Mouse (Mus musculus): Measurements from ENCODE around the gene Zfp36l2. TPM values are rescaled to one million over a fixed set of nuclear protein-coding genes. Genes with fewer than 3 reads are reported as not detected.
"Not testable (repeated sequence)": the region's sequence is repeated elsewhere in the genome, so short reads cannot be mapped to it uniquely, and the experiment has no call there.

The Zfp36l2 gene
- polyA plus RNA-seq, 1 experiment from 2014 or later, result 6.8 TPM

GRCm38 (mm10) chr17:84224217-84224887, 36.6 kb upstream of the Zfp36l2 start:
- Histone ChIP-seq H3K4me1 (replicated peaks; ENCODE audit: control insufficient read depth, insufficient read depth, low read length) (no peaks in the 10 kb centered on the region), H3K4me2 (replicated peaks) (no peak overlapping the region), H3K9me3 (ENCODE audit: control insufficient read depth, low read length) (no peaks in the 10 kb centered on the region), H3K36me3 (replicated peaks; ENCODE audit: control insufficient read depth, insufficient read depth) (peaks cover 47% of the 10 kb centered on the region), H3K27me3 (ENCODE audit: control insufficient read depth, insufficient read depth, low read length) (no peaks in the 10 kb centered on the region), H3K9ac (no peak overlapping the region), H3K4me3 (replicated peaks; ENCODE audit: low read length) (no peak overlapping the region), H3K27ac (no peak overlapping the region)
- 67% methylated on average over 15 of the region's 15 CpGs for WGBS
- ATAC-seq (ENCODE audit: low FRiP score), result no peak
- DNase-seq (ENCODE audit: low spot score), result no peak

GRCm38 (mm10) chr17:84218841-84219240, 31.1 kb upstream of the Zfp36l2 start:
- not testable (repeated sequence) for H3K4me2 ChIP-seq (replicated peaks); H3K9ac ChIP-seq; H3K9me3 ChIP-seq (ENCODE audit: control insufficient read depth, low read length); H3K4me1 ChIP-seq (replicated peaks; ENCODE audit: control insufficient read depth, insufficient read depth, low read length); DNase-seq (ENCODE audit: low spot score); ATAC-seq (ENCODE audit: low FRiP score); H3K27ac ChIP-seq; H3K4me3 ChIP-seq (replicated peaks; ENCODE audit: low read length); H3K27me3 ChIP-seq (ENCODE audit: control insufficient read depth, insufficient read depth, low read length)
- 93% methylated on average over 2 of the region's 2 CpGs for WGBS
- H3K36me3 ChIP-seq (replicated peaks; ENCODE audit: control insufficient read depth, insufficient read depth), result peaks cover 21% of the 10 kb centered on the region

DNA sequence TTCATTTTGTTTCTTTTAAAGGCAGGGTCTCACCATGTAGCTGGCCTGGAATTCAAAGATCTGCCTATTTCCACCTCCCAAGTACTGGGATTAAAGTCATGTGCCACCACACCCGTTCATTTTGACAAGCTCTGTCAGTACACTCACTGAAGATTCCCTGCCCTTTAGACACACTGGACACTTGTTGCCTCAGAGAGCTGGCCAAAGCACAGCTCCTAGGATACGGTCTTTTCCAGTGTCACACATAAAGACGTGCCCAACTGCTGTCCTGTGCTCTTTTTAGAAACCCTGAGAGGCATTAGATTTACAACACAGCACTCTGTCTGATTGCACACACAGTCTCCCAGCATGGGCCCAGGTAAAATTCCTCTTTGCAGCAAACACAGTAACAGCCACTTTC, 29.9 kb upstream of the Zfp36l2 start:
- ATAC-seq (ENCODE audit: low FRiP score), result no peak
- no peak overlapping the region for H3K4me2 ChIP-seq (replicated peaks)
- no peak overlapping the region for H3K9ac ChIP-seq
- H3K27ac ChIP-seq, result no peak overlapping the region
- no peaks in the 10 kb centered on the region for H3K9me3 ChIP-seq (ENCODE audit: control insufficient read depth, low read length)
- no peak for DNase-seq (ENCODE audit: low spot score)
- H3K36me3 ChIP-seq (replicated peaks; ENCODE audit: control insufficient read depth, insufficient read depth), result peaks cover 17% of the 10 kb centered on the region
- H3K4me3 ChIP-seq (replicated peaks; ENCODE audit: low read length), result no peak overlapping the region
- 86% methylated on average over 3 of the region's 3 CpGs for WGBS
- H3K27me3 ChIP-seq (ENCODE audit: control insufficient read depth, insufficient read depth, low read length), result no peaks in the 10 kb centered on the region
- no peaks in the 10 kb centered on the region for H3K4me1 ChIP-seq (replicated peaks; ENCODE audit: control insufficient read depth, insufficient read depth, low read length)

DNA sequence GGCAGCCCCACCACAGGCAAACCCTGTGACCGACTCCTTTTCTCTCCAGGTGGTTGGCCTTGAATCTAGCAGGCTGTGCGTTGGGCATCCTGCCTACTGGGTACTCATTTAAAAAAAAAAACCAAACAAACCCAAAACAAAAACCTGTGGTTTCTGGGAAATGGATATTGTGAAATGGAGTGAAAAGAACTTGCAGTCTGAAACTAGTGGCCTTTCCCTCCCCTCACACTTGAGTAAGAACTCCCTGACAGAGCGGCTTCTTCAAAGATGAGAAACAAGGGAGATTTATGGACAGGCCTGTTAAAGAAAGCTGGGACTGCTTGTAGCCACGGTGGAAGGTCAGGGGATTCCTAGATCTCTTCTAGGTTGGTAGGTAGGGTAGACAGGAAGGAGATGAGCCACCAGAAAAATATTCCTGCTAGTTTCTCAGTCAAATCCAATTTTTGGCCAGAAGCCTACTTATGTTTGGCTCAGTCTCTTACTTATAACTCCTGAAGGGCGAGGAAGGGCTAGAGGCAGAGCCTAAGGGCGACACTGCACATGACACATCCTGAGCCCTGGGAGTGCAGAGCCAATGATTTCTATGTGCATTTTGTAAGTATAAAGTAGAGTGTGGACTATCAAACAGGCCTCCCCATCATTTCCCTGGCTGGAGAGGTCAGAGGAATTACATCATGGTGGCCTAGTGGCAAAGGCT, 27.7 kb upstream of the Zfp36l2 start:
- H3K9ac ChIP-seq, result no peak overlapping the region
- peaks cover 3% of the 10 kb centered on the region; the same call in 1 of the 2 replicates for H3K36me3 ChIP-seq (replicated peaks; ENCODE audit: control insufficient read depth, insufficient read depth)
- no peaks in the 10 kb centered on the region for H3K4me1 ChIP-seq (replicated peaks; ENCODE audit: control insufficient read depth, insufficient read depth, low read length)
- no peak overlapping the region for H3K4me2 ChIP-seq (replicated peaks)
- DNase-seq (ENCODE audit: low spot score) (no peak), ATAC-seq (ENCODE audit: low FRiP score) (no peak)
- 81% methylated on average over 6 of the region's 6 CpGs for WGBS
- H3K9me3 ChIP-seq (ENCODE audit: control insufficient read depth, low read length), result no peaks in the 10 kb centered on the region
- H3K4me3 ChIP-seq (replicated peaks; ENCODE audit: low read length), result no peak overlapping the region
- H3K27ac ChIP-seq, result no peak overlapping the region
- no peaks in the 10 kb centered on the region for H3K27me3 ChIP-seq (ENCODE audit: control insufficient read depth, insufficient read depth, low read length)

GRCm38 (mm10) chr17:84213464-84213863, 25.7 kb upstream of the Zfp36l2 start:
- Histone ChIP-seq H3K9ac (no peak overlapping the region), H3K4me2 (replicated peaks) (no peak overlapping the region), H3K36me3 (replicated peaks; ENCODE audit: control insufficient read depth, insufficient read depth) (peaks cover 3% of the 10 kb centered on the region; the same call in 1 of the 2 replicates), H3K4me3 (replicated peaks; ENCODE audit: low read length) (no peak overlapping the region), H3K27me3 (ENCODE audit: control insufficient read depth, insufficient read depth, low read length) (no peaks in the 10 kb centered on the region), H3K27ac (no peak overlapping the region), H3K4me1 (replicated peaks; ENCODE audit: control insufficient read depth, insufficient read depth, low read length) (no peaks in the 10 kb centered on the region), H3K9me3 (ENCODE audit: control insufficient read depth, low read length) (no peaks in the 10 kb centered on the region)
- 93% methylated on average over 3 of the region's 3 CpGs for WGBS
- ATAC-seq (ENCODE audit: low FRiP score) (no peak), DNase-seq (ENCODE audit: low spot score) (no peak)

DNA sequence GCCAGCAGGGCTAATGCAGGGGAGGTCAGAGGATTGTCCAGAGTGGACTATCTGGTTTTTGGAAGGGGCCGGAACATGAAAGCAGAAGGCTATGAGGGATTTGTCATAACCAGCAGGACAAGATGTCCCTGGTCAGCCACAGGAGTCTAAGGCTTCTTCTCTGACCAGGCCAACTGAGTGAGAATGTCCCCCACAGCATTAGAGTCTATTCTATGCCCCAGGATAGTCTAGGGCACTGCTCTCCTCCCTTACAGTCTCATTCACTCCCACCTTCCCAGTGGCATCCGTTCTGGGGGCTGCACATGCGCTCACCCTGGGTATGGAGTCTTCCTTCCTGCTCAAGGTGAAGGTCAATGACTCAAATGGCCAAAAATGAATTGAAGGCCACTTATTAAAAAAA, 19.9 kb upstream of the Zfp36l2 start:
- Histone ChIP-seq H3K27ac (no peak overlapping the region), H3K27me3 (ENCODE audit: control insufficient read depth, insufficient read depth, low read length) (no peaks in the 10 kb centered on the region), H3K4me3 (replicated peaks; ENCODE audit: low read length) (no peak overlapping the region), H3K9ac (no peak overlapping the region), H3K9me3 (ENCODE audit: control insufficient read depth, low read length) (no peaks in the 10 kb centered on the region), H3K4me2 (replicated peaks) (no peak overlapping the region), H3K36me3 (replicated peaks; ENCODE audit: control insufficient read depth, insufficient read depth) (peaks cover 3% of the 10 kb centered on the region; the same call in 1 of the 2 replicates), H3K4me1 (replicated peaks; ENCODE audit: control insufficient read depth, insufficient read depth, low read length) (no peaks in the 10 kb centered on the region)
- 96% methylated on average over 3 of the region's 3 CpGs for WGBS
- ATAC-seq (ENCODE audit: low FRiP score) (no peak), DNase-seq (ENCODE audit: low spot score) (no peak)

DNA sequence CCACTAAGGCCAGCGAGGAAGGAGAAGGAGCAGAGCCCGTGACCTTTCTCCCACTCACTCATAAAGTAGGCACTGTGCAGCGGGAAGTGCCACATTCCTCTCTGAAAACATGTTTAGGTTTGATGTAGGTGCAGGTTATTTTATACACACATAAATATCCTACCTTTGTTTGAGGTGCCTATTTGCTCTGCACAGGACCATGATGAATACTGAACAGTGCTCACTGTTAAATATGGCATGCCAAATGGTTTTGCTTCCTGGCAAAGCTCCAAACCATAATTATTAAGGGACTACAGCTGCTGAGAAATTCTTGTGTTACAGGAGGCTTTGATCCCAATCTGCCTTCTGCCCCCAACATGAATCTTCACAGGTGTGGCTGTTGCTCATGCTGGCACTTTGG, 18.5 kb upstream of the Zfp36l2 start:
- Histone ChIP-seq H3K4me3 (replicated peaks; ENCODE audit: low read length) (no peak overlapping the region), H3K9me3 (ENCODE audit: control insufficient read depth, low read length) (no peaks in the 10 kb centered on the region), H3K36me3 (replicated peaks; ENCODE audit: control insufficient read depth, insufficient read depth) (no peaks in the 10 kb centered on the region), H3K9ac (no peak overlapping the region), H3K4me2 (replicated peaks) (no peak overlapping the region), H3K4me1 (replicated peaks; ENCODE audit: control insufficient read depth, insufficient read depth, low read length) (no peaks in the 10 kb centered on the region), H3K27me3 (ENCODE audit: control insufficient read depth, insufficient read depth, low read length) (no peaks in the 10 kb centered on the region), H3K27ac (no peak overlapping the region)
- WGBS, result 94% methylated on average over 3 of the region's 3 CpGs
- ATAC-seq (ENCODE audit: low FRiP score), result no peak
- DNase-seq (ENCODE audit: low spot score), result no peak

DNA sequence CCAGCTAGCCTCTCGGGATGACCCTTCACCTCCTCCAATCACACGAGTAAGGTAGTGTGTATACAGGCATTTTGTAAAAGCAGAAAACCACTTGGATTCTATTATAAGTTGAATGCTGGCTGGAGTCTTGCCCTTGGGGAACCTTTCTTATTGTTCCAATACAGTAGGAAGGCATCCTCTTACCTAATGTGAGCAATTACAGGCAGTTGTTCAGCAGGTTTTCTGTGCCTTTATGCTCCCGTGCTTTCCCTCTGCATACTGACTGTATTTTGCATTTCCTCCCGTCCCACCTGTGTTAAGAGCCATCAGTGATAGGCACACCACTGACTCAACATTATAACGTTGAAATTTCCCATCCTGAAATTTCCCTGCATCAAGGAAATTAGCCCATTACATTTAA, 17.2 kb upstream of the Zfp36l2 start:
- DNase-seq (ENCODE audit: low spot score) (no peak), ATAC-seq (ENCODE audit: low FRiP score) (no peak)
- H3K27ac ChIP-seq, result no peak overlapping the region
- no peak overlapping the region for H3K9ac ChIP-seq
- H3K4me3 ChIP-seq (replicated peaks; ENCODE audit: low read length), result no peak overlapping the region
- no peaks in the 10 kb centered on the region for H3K4me1 ChIP-seq (replicated peaks; ENCODE audit: control insufficient read depth, insufficient read depth, low read length)
- no peaks in the 10 kb centered on the region for H3K27me3 ChIP-seq (ENCODE audit: control insufficient read depth, insufficient read depth, low read length)
- no peaks in the 10 kb centered on the region for H3K36me3 ChIP-seq (replicated peaks; ENCODE audit: control insufficient read depth, insufficient read depth)
- no peaks in the 10 kb centered on the region for H3K9me3 ChIP-seq (ENCODE audit: control insufficient read depth, low read length)
- WGBS, result 87% methylated on average over 5 of the region's 5 CpGs
- no peak overlapping the region for H3K4me2 ChIP-seq (replicated peaks)

DNA sequence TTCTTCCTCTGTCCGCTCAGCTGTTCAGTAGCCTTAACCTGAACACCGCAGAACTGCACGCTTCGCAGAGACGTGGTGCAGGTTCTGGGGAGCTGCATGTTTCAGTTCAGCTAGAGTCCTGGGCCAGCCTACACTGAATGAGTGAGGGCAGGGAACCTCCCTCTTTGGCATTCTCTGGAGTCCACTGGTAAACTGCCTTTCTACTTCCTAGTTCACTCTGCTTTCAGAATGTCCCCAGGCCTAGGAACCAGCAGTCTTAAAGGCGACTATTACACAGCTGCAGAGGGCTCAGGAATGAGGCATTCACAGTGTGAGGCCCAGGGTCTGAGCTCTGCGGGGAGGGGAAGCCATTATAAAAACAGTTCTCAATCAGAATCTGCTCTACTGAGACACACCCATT, 15.6 kb upstream of the Zfp36l2 start:
- WGBS, result 61% methylated on average over 7 of the region's 7 CpGs
- H3K4me1 ChIP-seq (replicated peaks; ENCODE audit: control insufficient read depth, insufficient read depth, low read length), result no peaks in the 10 kb centered on the region
- DNase-seq (ENCODE audit: low spot score) (no peak), ATAC-seq (ENCODE audit: low FRiP score) (no peak)
- no peak overlapping the region for H3K9ac ChIP-seq
- H3K36me3 ChIP-seq (replicated peaks; ENCODE audit: control insufficient read depth, insufficient read depth), result no peaks in the 10 kb centered on the region
- no peaks in the 10 kb centered on the region for H3K9me3 ChIP-seq (ENCODE audit: control insufficient read depth, low read length)
- H3K27me3 ChIP-seq (ENCODE audit: control insufficient read depth, insufficient read depth, low read length), result no peaks in the 10 kb centered on the region
- no peak overlapping the region for H3K4me2 ChIP-seq (replicated peaks)
- no peak overlapping the region for H3K4me3 ChIP-seq (replicated peaks; ENCODE audit: low read length)
- H3K27ac ChIP-seq, result no peak overlapping the region

All from hindbrain, embryonic 14.5 days (tissue).